21 mouse cellular contexts compared by ENCODE assay signal in genomic region chr11:45916196-45916595, GRCm38 (mm10). TPM values are rescaled to one million over a fixed set of nuclear protein-coding genes. Genes with fewer than 3 reads are reported as not detected.
DNase-seq lines count a peak whose midpoint lies in the region; ATAC-seq lines count a peak whose summit lies in the region.
"Had no signal": no experiment of that assay in that cellular context is flagged by ENCODE, and none has a peak within 500 bp of the region (broad histone marks: within the 10 kb centered on the region; RNA-seq: fewer than 3 reads in every experiment).

No protein-coding gene starts in this region.

- no peak overlapping the region for H3K27ac ChIP-seq in heart, embryonic 10.5 days
- 0 out of 2 replicates have a peak overlapping the region, but pooled peaks have one; percentile 20 for H3K27ac ChIP-seq in midbrain, embryonic 14.5 days (replicated peaks; ENCODE audit: low read depth, low read length)
- no peak overlapping the region for H3K27ac ChIP-seq in midbrain, embryonic 15.5 days
- H3K27ac ChIP-seq: embryonic facial prominence, embryonic 13.5 days; embryonic facial prominence, embryonic 15.5 days; forebrain, embryonic 10.5 days; forebrain, embryonic 12.5 days had no signal

- H3K4me2 ChIP-seq in midbrain, embryonic 14.5 days (ENCODE audit: low read length), result no peak overlapping the region
- H3K4me2 ChIP-seq in midbrain, embryonic 15.5 days, result no peak overlapping the region
- H3K4me2 ChIP-seq: embryonic facial prominence, embryonic 13.5 days; embryonic facial prominence, embryonic 15.5 days; forebrain, embryonic 12.5 days had no signal

- no peak overlapping the region for H3K4me3 ChIP-seq in heart, embryonic 10.5 days
- no peak overlapping the region for H3K4me3 ChIP-seq in midbrain, embryonic 14.5 days (replicated peaks; ENCODE audit: low read depth, low read length)
- no peak overlapping the region for H3K4me3 ChIP-seq in midbrain, embryonic 15.5 days
- H3K4me3 ChIP-seq: embryonic facial prominence, embryonic 13.5 days; embryonic facial prominence, embryonic 15.5 days; erythroblast, embryonic 14.5 days; forebrain, embryonic 10.5 days; forebrain, embryonic 12.5 days had no signal

- H3K27me3 ChIP-seq in heart, embryonic 10.5 days (ENCODE audit: insufficient read depth, poor library complexity, severe bottlenecking), result no peaks in the 10 kb centered on the region
- H3K27me3 ChIP-seq in midbrain, embryonic 14.5 days (ENCODE audit: control insufficient read depth, insufficient read depth, low read length), result no peaks in the 10 kb centered on the region
- no peaks in the 10 kb centered on the region for H3K27me3 ChIP-seq in midbrain, embryonic 15.5 days (replicated peaks)
- H3K27me3 ChIP-seq: embryonic facial prominence, embryonic 13.5 days; embryonic facial prominence, embryonic 15.5 days; forebrain, embryonic 12.5 days had no signal

- peaks cover 9% of the 10 kb centered on the region for H3K36me3 ChIP-seq in heart, embryonic 10.5 days
- peaks cover 6% of the 10 kb centered on the region for H3K36me3 ChIP-seq in midbrain, embryonic 14.5 days (ENCODE audit: control insufficient read depth, insufficient read depth, low read length)
- 0 out of 2 replicates have a peak, but pooled peaks cover 4% of the 10 kb centered on the region for H3K36me3 ChIP-seq in midbrain, embryonic 15.5 days (replicated peaks)

- H3K9ac ChIP-seq in midbrain, embryonic 14.5 days (replicated peaks; ENCODE audit: low read length), result no peak overlapping the region
- H3K9ac ChIP-seq in midbrain, embryonic 15.5 days, result no peak overlapping the region
- H3K9ac ChIP-seq: embryonic facial prominence, embryonic 13.5 days; embryonic facial prominence, embryonic 15.5 days; forebrain, embryonic 12.5 days had no signal

- H3K9me3 ChIP-seq in heart, embryonic 10.5 days, result no peaks in the 10 kb centered on the region
- H3K9me3 ChIP-seq in midbrain, embryonic 14.5 days (ENCODE audit: control insufficient read depth, low read length), result no peaks in the 10 kb centered on the region
- H3K9me3 ChIP-seq in midbrain, embryonic 15.5 days, result no peaks in the 10 kb centered on the region
- H3K9me3 ChIP-seq: embryonic facial prominence, embryonic 13.5 days; embryonic facial prominence, embryonic 15.5 days; forebrain, embryonic 10.5 days; forebrain, embryonic 12.5 days had no signal

- 89% methylated on average over 10 of the region's 10 CpGs for WGBS in heart, embryonic 10.5 days
- 92% methylated on average over 10 of the region's 10 CpGs for WGBS in midbrain, embryonic 14.5 days
- WGBS in midbrain, embryonic 15.5 days, result 88% methylated on average over 10 of the region's 10 CpGs

- no peak for ATAC-seq in midbrain, embryonic 14.5 days (ENCODE audit: low FRiP score, low TSS enrichment)
- ATAC-seq in midbrain, embryonic 15.5 days (replicated peaks), result no peak
- ATAC-seq: forebrain, embryonic 14.5 days; forebrain, embryonic 16.5 days had no signal

- peaks cover 2% of the 10 kb centered on the region for H3K4me1 ChIP-seq in heart, embryonic 10.5 days
- peaks cover 2% of the 10 kb centered on the region; the same call in 1 of the 2 replicates for H3K4me1 ChIP-seq in midbrain, embryonic 14.5 days (ENCODE audit: control insufficient read depth, insufficient read depth, low read length)
- H3K4me1 ChIP-seq in midbrain, embryonic 15.5 days, result peaks cover 3% of the 10 kb centered on the region
- H3K4me1 ChIP-seq: embryonic facial prominence, embryonic 13.5 days; embryonic facial prominence, embryonic 15.5 days had no signal

- peak; percentile 58 for DNase-seq in heart, embryonic 10.5 days (ENCODE audit: low spot score)
- DNase-seq in heart, adult 9 months (ENCODE audit: low spot score in 2 of 2), result no peak
- DNase-seq in midbrain, embryonic 14.5 days, result no peak
- DNase-seq: adrenal gland, adult 2 months; adrenal gland, postnatal 10 days; adrenal gland, postnatal 25 days; cerebellum, adult 11 months; cerebellum, adult 18-20 months; cerebellum, adult 8-10 months; cerebellum, adult 9-11 months; cerebellum, postnatal 14 days; cerebellum, postnatal 36 days; embryo, embryonic 11 days had no signal

RNA-seq across cellular contexts. Expression of gene Lsm11, which starts 28.5 kb away (rescaled TPM):
- 7.6 and 8.5 TPM in 2 replicates for polyA plus RNA-seq in heart, embryonic 10.5 days (2016; fragmentation: Nextera tagmentation; extraction: Ambion mirVana)
- polyA plus RNA-seq in midbrain, embryonic 14.5 days (2014; fragmentation: Nextera tagmentation; extraction: Ambion mirVana), result 27.2 and 28.5 TPM in 2 replicates
- polyA plus RNA-seq in midbrain, embryonic 15.5 days (2015; fragmentation: Nextera tagmentation; extraction: Ambion mirVana), result 23.5 and 26.1 TPM in 2 replicates

RNA-seq across cellular contexts. Expression of gene Thg1l, which starts 39.1 kb away (rescaled TPM):
- 9.0 and 9.9 TPM in 2 replicates for polyA plus RNA-seq in heart, embryonic 10.5 days (2016; fragmentation: Nextera tagmentation; extraction: Ambion mirVana)
- 9.9 and 10.4 TPM in 2 replicates for polyA plus RNA-seq in midbrain, embryonic 14.5 days (2014; fragmentation: Nextera tagmentation; extraction: Ambion mirVana)
- polyA plus RNA-seq in midbrain, embryonic 15.5 days (2015; fragmentation: Nextera tagmentation; extraction: Ambion mirVana), result 10.1 and 10.2 TPM in 2 replicates
